ENCODE assay signal across 8 mouse cellular contexts in genomic region chr14:79140826-79141219, GRCm38 (mm10).
A peak's percentile ranks its signal among the peaks of the same experiment; 100 is the strongest.
DNase-seq lines count a peak whose midpoint lies in the region; ATAC-seq and TF ChIP-seq lines count a peak whose summit lies in the region.

No protein-coding gene starts in this region.

- peak; percentile 88 for ATAC-seq in heart, embryonic 16.5 days (replicated peaks; ENCODE audit: extremely low read depth, insufficient read depth, low FRiP score)

- H3K9ac ChIP-seq in heart, embryonic 16.5 days (ENCODE audit: low read length), result no peak overlapping the region

- H3K36me3 ChIP-seq in heart, embryonic 16.5 days (ENCODE audit: control insufficient read depth, insufficient read depth), result no peaks in the 10 kb centered on the region
- no peaks in the 10 kb centered on the region for H3K36me3 ChIP-seq in limb, embryonic 10.5 days

- WGBS in heart, embryonic 16.5 days, result 67% methylated on average over 2 of the region's 2 CpGs
- WGBS in limb, embryonic 10.5 days, result 88% methylated on average over 2 of the region's 2 CpGs

- H3K4me2 ChIP-seq in heart, embryonic 16.5 days (ENCODE audit: low read depth, low read length), result no peak overlapping the region

- peak overlapping the region; percentile 94 for H3K27ac ChIP-seq in brown adipose tissue, adult 24 weeks (replicated peaks; ENCODE audit: low read depth, low read length)
- peak overlapping the region; percentile 60 for H3K27ac ChIP-seq in heart, embryonic 16.5 days (ENCODE audit: low read length)
- H3K27ac ChIP-seq in limb, embryonic 10.5 days, result peak overlapping the region; percentile 47; the same call in 1 of the 2 replicates
- no peak overlapping the region for H3K27ac ChIP-seq in layer of hippocampus, adult 2 months

- H3K4me3 ChIP-seq in brown adipose tissue, adult 24 weeks (ENCODE audit: insufficient read depth, low read depth, low read length), result peak overlapping the region; percentile 36; the same call in 1 of the 2 replicates
- no peak overlapping the region for H3K4me3 ChIP-seq in heart, embryonic 16.5 days (ENCODE audit: low read length)
- no peak overlapping the region for H3K4me3 ChIP-seq in limb, embryonic 10.5 days
- H3K4me3 ChIP-seq in layer of hippocampus, adult 2 months, result no peak overlapping the region

- no peak for TF ChIP-seq CTCF in layer of hippocampus, adult 2 months (conservative IDR thresholded peaks at IDR 0.05)

- peak; percentile 24 for DNase-seq in ES-CJ7 (ENCODE audit: low read depth, low spot score)
- peak; percentile 35 for DNase-seq in limb, embryonic 10.5 days (ENCODE audit: low spot score)
- DNase-seq in layer of hippocampus, adult 2 months (ENCODE audit: low spot score in 2 of 2), result no peak
- DNase-seq in right cerebral cortex, adult 18-20 months, result no peak
- no peak for DNase-seq in thymus, postnatal 36 days
- DNase-seq in thymus, postnatal 25 days, result no peak

- H3K4me1 ChIP-seq in brown adipose tissue, adult 24 weeks (ENCODE audit: control insufficient read depth, insufficient read depth, insufficient read length, low read length), result peaks cover 19% of the 10 kb centered on the region
- peaks cover 16% of the 10 kb centered on the region for H3K4me1 ChIP-seq in heart, embryonic 16.5 days (ENCODE audit: control insufficient read depth, insufficient read depth, low read length)
- peaks cover 35% of the 10 kb centered on the region for H3K4me1 ChIP-seq in limb, embryonic 10.5 days

- H3K9me3 ChIP-seq in heart, embryonic 16.5 days (replicated peaks; ENCODE audit: control insufficient read depth, low read length), result no peaks in the 10 kb centered on the region
- H3K9me3 ChIP-seq in limb, embryonic 10.5 days (replicated peaks), result no peaks in the 10 kb centered on the region

- H3K27me3 ChIP-seq in heart, embryonic 16.5 days (ENCODE audit: control insufficient read depth, insufficient read depth, low read length), result no peaks in the 10 kb centered on the region
- peaks cover 14% of the 10 kb centered on the region; the same call in 1 of the 2 replicates for H3K27me3 ChIP-seq in limb, embryonic 10.5 days (ENCODE audit: low read depth, poor library complexity, severe bottlenecking)

Comparison
In these comparisons a context has a peak if more than half of its experiments do, and no peak if none do; other contexts are left out.
1. DNase-seq: peak in ES-CJ7 (single experiment) and limb, embryonic 10.5 days (single experiment); none in layer of hippocampus, adult 2 months (0 of 2), right cerebral cortex, adult 18-20 months (single experiment), thymus, postnatal 36 days (0 of 2) and thymus, postnatal 25 days (single experiment).